Mouse (Mus musculus): ENCODE results near the gene Os9. TPM values are rescaled to one million over a fixed set of nuclear protein-coding genes. Genes with fewer than 3 reads are reported as not detected.
"Not testable (repeated sequence)": the region's sequence is repeated elsewhere in the genome, so short reads cannot be mapped to it uniquely, and the experiment has no call there.

Gene Os9
- polyA plus RNA-seq, 1 experiment = 114 TPM

DNA sequence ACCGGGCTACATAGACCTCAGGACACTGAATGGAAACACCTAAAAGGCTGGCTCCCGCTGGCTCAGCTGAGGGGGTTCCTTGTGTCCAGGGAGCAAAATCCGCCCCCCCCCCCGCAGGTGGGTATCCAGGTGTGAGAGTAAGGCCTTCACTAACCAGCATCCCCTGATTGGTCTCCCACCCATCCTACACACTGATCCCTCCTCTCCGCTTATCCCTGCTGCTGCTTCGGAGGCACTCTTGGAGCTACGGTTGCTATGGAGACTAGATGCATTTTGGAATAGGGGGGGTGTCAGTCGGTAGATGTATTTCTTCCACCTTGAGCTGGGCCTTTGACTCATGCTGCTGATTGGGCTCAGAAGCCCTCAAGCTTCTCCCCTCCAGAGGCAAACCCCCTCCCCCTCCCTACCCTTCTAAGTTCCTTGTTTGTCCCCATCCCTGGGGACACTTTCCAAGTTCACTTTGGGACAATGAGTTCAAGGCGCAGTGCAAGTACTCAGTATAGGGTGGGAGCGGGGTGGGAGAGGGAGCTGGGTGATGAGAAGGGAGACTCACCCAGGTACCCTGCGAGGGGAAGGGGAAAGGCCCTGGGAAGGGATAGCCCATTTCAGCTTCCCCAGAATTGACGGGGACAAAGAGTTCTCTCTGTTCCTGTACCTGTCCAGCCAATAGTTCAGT, 42.8 kb downstream of the Os9 start:
- no peak for TF ChIP-seq POLR2A (IDR thresholded peaks at IDR 0.05; ENCODE audit: low read depth, low read length)
- no peak for TF ChIP-seq CTCF (conservative IDR thresholded peaks at IDR 0.05; ENCODE audit: insufficient read depth, insufficient read length, low read depth, low read length)
- H3K4me1 ChIP-seq (ENCODE audit: control insufficient read depth, insufficient read depth, low read length) = 0 out of 2 replicates have a peak, but pooled peaks cover 2% of the 10 kb centered on the region
- H3K27ac ChIP-seq (ENCODE audit: insufficient read depth, low read depth, low read length) = no peak overlapping the region
- H3K27me3 ChIP-seq (replicated peaks; ENCODE audit: control insufficient read depth, insufficient read depth, low read length) = peaks cover 7% of the 10 kb centered on the region
- no peaks in the 10 kb centered on the region for H3K36me3 ChIP-seq (ENCODE audit: control insufficient read depth, insufficient read depth, low read length)
- WGBS = 9% methylated on average over 12 of the region's 12 CpGs
- DNase-seq = no peak
- no peak overlapping the region for H3K4me3 ChIP-seq (ENCODE audit: insufficient read depth, low read depth, low read length)

DNA sequence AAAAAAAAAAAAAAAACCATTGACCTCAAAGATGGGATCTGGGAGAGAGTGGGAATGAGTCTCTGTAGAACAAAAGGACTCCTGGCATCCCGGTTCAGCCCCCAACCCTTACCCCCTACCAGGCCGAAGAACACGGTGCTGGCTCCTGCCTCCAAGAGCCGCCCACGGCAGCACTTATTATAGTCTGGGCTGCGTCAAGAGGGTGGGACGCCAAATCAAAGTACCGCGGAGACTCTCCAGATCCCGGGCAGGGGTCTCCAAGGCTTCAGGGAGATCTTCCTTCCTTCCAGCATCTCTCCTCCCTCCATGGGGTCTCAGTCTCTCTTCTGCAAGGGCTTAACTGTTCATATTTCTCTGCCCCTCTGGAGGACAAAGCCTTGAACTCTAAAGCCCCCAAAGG, 43.4 kb downstream of the Os9 start:
- Histone ChIP-seq H3K4me1 (ENCODE audit: control insufficient read depth, insufficient read depth, low read length) (0 out of 2 replicates have a peak, but pooled peaks cover 2% of the 10 kb centered on the region), H3K4me3 (ENCODE audit: insufficient read depth, low read depth, low read length) (no peak overlapping the region), H3K36me3 (ENCODE audit: control insufficient read depth, insufficient read depth, low read length) (no peaks in the 10 kb centered on the region), H3K27me3 (replicated peaks; ENCODE audit: control insufficient read depth, insufficient read depth, low read length) (peaks cover 7% of the 10 kb centered on the region), H3K27ac (ENCODE audit: insufficient read depth, low read depth, low read length) (no peak overlapping the region)
- DNase-seq = no peak
- WGBS = 17% methylated on average over 10 of the region's 10 CpGs
- TF ChIP-seq CTCF (conservative IDR thresholded peaks at IDR 0.05; ENCODE audit: insufficient read depth, insufficient read length, low read depth, low read length) (no peak), POLR2A (IDR thresholded peaks at IDR 0.05; ENCODE audit: low read depth, low read length) (no peak)

DNA sequence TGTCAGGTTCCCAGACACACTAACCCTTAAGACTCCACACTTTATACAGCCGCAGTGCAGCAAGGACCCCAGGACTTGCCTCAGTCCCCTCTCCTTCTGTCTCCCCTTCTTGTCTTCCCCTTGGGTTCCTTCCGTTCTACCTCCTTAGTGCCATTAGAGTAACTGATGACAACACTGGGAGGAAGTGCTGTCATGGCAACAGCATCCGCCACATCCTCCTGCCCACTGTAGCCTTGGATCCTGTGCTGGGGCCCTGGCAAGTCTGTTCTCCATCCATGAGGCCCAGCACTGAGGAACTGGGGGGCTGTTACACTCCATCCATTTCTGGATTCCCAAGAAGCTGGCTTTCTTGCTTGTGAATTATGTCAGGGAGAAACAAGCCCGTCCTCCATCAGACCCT, 44.8 kb downstream of the Os9 start:
- Histone ChIP-seq H3K27me3 (replicated peaks; ENCODE audit: control insufficient read depth, insufficient read depth, low read length) (peaks cover 6% of the 10 kb centered on the region), H3K4me3 (ENCODE audit: insufficient read depth, low read depth, low read length) (no peak overlapping the region), H3K36me3 (ENCODE audit: control insufficient read depth, insufficient read depth, low read length) (no peaks in the 10 kb centered on the region), H3K27ac (ENCODE audit: insufficient read depth, low read depth, low read length) (no peak overlapping the region), H3K4me1 (ENCODE audit: control insufficient read depth, insufficient read depth, low read length) (0 out of 2 replicates have a peak, but pooled peaks cover 2% of the 10 kb centered on the region)
- no peak for DNase-seq
- WGBS = 40% methylated on average over 4 of the region's 4 CpGs
- TF ChIP-seq CTCF (conservative IDR thresholded peaks at IDR 0.05; ENCODE audit: insufficient read depth, insufficient read length, low read depth, low read length) (no peak), POLR2A (IDR thresholded peaks at IDR 0.05; ENCODE audit: low read depth, low read length) (no peak)

DNA sequence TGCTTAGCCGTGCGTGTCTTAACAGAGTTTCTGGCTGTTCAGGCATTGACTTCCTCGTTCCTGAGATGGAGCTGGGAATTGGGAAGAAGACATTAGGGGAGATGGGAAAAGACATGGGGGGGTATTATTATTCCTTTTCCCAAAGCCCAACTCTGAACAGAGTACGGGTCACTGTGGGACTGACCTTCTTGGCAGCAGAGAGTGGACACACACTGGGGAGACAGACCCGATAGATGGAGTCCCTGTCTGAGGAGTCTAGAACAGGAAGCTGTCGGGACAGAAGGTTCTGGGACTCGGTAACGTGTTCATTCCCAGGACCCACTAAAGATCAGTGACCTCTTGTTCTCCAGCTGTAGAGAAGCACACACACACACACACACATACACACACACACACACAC, 45.3 kb downstream of the Os9 start:
- H3K27me3 ChIP-seq (replicated peaks; ENCODE audit: control insufficient read depth, insufficient read depth, low read length) = peaks cover 5% of the 10 kb centered on the region
- no peak overlapping the region for H3K4me3 ChIP-seq (ENCODE audit: insufficient read depth, low read depth, low read length)
- H3K36me3 ChIP-seq (ENCODE audit: control insufficient read depth, insufficient read depth, low read length) = no peaks in the 10 kb centered on the region
- WGBS = 51% methylated on average over 8 of the region's 8 CpGs
- no peak for DNase-seq
- H3K27ac ChIP-seq (ENCODE audit: insufficient read depth, low read depth, low read length) = no peak overlapping the region
- TF ChIP-seq CTCF (conservative IDR thresholded peaks at IDR 0.05; ENCODE audit: insufficient read depth, insufficient read length, low read depth, low read length) = no peak
- TF ChIP-seq POLR2A (IDR thresholded peaks at IDR 0.05; ENCODE audit: low read depth, low read length) = no peak
- 0 out of 2 replicates have a peak, but pooled peaks cover 2% of the 10 kb centered on the region for H3K4me1 ChIP-seq (ENCODE audit: control insufficient read depth, insufficient read depth, low read length)

DNA sequence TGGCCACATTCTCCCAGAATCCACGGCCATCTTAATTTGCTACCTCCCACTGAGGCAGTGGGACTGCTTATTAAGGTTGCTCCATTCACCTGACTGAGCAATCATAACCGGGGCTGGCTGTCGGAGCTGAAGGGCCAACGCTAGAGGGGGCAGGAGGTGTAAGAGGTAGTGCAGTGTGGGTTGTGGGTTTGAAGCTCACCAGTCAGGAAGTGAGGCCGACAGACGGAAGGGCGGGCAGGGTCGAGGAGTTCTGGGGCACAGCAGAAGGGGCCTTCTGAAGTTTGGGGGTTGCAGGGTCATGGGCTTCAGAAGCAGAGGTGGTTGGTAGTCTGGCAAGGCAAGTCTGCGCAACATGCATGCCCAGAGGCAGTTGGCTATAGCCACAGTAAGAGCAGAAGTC, 45.9 kb downstream of the Os9 start, which contains the start of gene Agap2:
Gene Agap2, plus strand, starts transcription at position 205 of the 400 bp plus-strand sequence.
- Histone ChIP-seq H3K27me3 (replicated peaks; ENCODE audit: control insufficient read depth, insufficient read depth, low read length) (peaks cover 5% of the 10 kb centered on the region), H3K4me1 (ENCODE audit: control insufficient read depth, insufficient read depth, low read length) (0 out of 2 replicates have a peak, but pooled peaks cover 2% of the 10 kb centered on the region), H3K4me3 (ENCODE audit: insufficient read depth, low read depth, low read length) (no peak within 1 kb of the TSS), H3K27ac (ENCODE audit: insufficient read depth, low read depth, low read length) (no peak within 1 kb of the TSS), H3K36me3 (ENCODE audit: control insufficient read depth, insufficient read depth, low read length) (no peaks in the 10 kb centered on the region)
- DNase-seq = no peak
- TF ChIP-seq CTCF (conservative IDR thresholded peaks at IDR 0.05; ENCODE audit: insufficient read depth, insufficient read length, low read depth, low read length) (no peak), POLR2A (IDR thresholded peaks at IDR 0.05; ENCODE audit: low read depth, low read length) (no peak)
- WGBS = 60% methylated on average over 9 of the region's 9 CpGs

DNA sequence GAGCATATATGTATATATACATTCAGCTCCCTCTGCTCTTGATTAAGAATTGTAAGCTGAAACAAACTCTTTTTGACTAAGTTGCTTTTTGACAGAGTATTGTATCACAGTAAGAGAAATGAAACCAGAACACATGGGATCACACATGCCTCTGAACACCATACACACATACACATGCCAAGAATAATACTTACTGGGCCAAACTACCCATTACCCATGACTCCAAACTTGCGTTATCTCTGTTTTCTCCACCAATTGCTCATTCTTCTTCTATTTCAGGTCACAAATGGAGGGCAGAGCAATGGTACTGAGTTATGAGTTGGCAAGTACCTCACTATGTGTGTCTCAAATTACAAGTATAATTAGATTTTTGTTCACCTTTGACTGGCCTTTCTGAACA, 47.0 kb downstream of the Os9 start:
- no peak for DNase-seq
- TF ChIP-seq CTCF (conservative IDR thresholded peaks at IDR 0.05; ENCODE audit: insufficient read depth, insufficient read length, low read depth, low read length) (no peak), POLR2A (IDR thresholded peaks at IDR 0.05; ENCODE audit: low read depth, low read length) (no peak)
- H3K27ac ChIP-seq (ENCODE audit: insufficient read depth, low read depth, low read length) = no peak overlapping the region
- H3K4me3 ChIP-seq (ENCODE audit: insufficient read depth, low read depth, low read length) = no peak overlapping the region
- H3K27me3 ChIP-seq (replicated peaks; ENCODE audit: control insufficient read depth, insufficient read depth, low read length) = 0 out of 2 replicates have a peak, but pooled peaks cover 2% of the 10 kb centered on the region
- peaks cover 2% of the 10 kb centered on the region; the same call in 1 of the 2 replicates for H3K4me1 ChIP-seq (ENCODE audit: control insufficient read depth, insufficient read depth, low read length)
- WGBS = 83% methylated on average over 1 of the region's 1 CpGs
- no peaks in the 10 kb centered on the region for H3K36me3 ChIP-seq (ENCODE audit: control insufficient read depth, insufficient read depth, low read length)

DNA sequence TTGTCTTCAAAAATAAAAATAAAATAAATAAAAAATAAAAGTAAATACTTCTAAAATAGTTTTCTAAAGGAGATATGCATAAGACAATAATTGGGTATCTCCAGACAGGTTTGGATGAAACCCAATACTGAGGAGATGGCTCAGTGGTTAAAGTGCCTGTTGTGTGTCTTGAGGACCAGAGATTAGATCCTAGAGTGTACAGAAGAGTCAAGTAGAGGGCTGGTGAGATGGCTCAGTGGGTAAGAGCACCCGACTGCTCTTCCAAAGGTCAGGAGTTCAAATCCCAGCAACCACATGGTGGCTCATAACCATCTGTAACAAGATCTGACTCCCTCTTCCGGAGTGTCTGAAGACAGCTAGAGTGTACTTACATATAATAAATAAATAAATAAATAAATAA, 48.0 kb downstream of the Os9 start:
- not testable (repeated sequence) for H3K4me1 ChIP-seq (ENCODE audit: control insufficient read depth, insufficient read depth, low read length); H3K27me3 ChIP-seq (replicated peaks; ENCODE audit: control insufficient read depth, insufficient read depth, low read length); DNase-seq; H3K4me3 ChIP-seq (ENCODE audit: insufficient read depth, low read depth, low read length); H3K36me3 ChIP-seq (ENCODE audit: control insufficient read depth, insufficient read depth, low read length); H3K27ac ChIP-seq (ENCODE audit: insufficient read depth, low read depth, low read length)
- 69% methylated on average over 2 of the region's 2 CpGs for WGBS

DNA sequence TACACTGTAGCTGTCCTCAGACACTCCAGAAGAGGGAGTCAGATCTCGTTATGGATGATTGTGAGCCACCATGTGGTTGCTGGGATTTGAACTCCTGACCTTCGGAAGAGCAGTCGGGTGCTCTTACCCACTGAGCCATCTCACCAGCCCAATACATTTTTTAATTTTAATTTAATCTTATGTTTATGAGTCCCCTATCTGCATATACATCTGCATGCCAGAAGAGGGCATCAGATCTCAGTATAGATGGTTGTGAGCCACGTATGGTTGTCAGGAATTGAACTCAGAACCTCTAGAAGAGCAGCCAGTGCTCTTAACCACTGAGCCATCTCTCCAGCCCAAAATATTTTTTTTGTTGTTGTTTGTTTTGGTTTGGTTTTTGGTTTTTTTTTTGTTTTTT, 48.7 kb downstream of the Os9 start:
- 77% methylated on average over 4 of the region's 4 CpGs for WGBS
- H3K4me1 ChIP-seq (ENCODE audit: control insufficient read depth, insufficient read depth, low read length) = not testable (repeated sequence)

More for the DNA sequence above, 48.7 kb downstream of the Os9 start:
- H3K27ac ChIP-seq (ENCODE audit: insufficient read depth, low read depth, low read length); H3K27me3 ChIP-seq (replicated peaks; ENCODE audit: control insufficient read depth, insufficient read depth, low read length); H3K36me3 ChIP-seq (ENCODE audit: control insufficient read depth, insufficient read depth, low read length); H3K4me3 ChIP-seq (ENCODE audit: insufficient read depth, low read depth, low read length); DNase-seq: not testable (repeated sequence)
